Mouse (Mus musculus) gastrocnemius, adult 8-10 months (tissue): ENCODE measurements at regions not wholly inside any gene's neighbourhood (a gene's known extent, or its start where the extent isn't known, plus 50 kb on each side); places are given as distances from the start of the nearest gene placed in this dataset.

Experiments
- DNase-seq, 2 experiments: peaks; one replicate each; pipeline ENCODE4 v3.0.0; 2022; ENCODE audit warnings: low spot score in 2 of 2

GRCm38 (mm10) chr7:70756676-70757075 lies 390.1 kb upstream of the Nr2f2 start:
- DNase-seq, result no peak

- DNase-seq, result no peak
Measured at GRCm38 (mm10) chr7:70754826-70755225, 388.3 kb upstream of the Nr2f2 start.

DNA sequence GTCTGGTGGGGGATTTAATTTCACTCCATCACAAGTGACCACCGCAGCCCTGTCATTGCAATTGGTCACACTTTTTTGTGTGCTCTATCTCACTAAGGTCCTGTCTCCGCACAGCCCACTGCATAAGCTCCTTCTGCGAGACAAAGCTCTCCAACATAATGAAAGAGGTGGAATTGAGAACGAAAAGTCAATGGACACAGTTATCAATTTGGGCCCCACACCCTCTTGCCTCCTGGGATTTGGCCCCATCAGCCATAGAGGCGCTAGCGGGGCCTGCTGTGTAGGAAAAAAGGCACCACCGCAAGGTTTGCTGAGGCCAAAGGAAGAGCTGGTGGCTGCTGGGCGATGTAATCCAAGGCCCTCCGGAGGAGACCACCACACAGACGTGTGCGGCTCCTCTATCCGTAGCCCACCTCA lies 386.3 kb upstream of the Nr2f2 start:
- no peak for DNase-seq

DNA sequence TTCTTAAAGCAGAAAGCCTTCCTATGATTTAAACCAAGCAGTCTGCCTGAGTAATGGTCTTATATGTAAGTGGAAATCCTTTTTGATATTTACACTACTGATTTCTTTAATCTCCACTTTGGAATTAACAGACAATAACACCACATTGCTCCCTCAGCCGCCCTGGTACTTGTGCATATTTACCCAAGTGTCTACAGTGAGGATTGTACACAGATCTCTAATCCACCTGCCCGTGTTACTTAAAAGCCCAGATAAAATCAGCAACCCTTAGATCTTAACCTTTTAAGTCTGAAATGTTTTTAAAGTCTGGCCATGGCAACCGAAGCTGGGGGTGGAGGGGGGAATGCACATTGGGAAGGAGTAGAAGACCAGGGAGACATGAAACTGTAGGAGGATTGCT lies 382.3 kb upstream of the Nr2f2 start:
- no peak for DNase-seq

GRCm38 (mm10) chr7:70748345-70748744 lies 381.8 kb upstream of the Nr2f2 start:
- DNase-seq, result no peak

GRCm38 (mm10) chr7:70744296-70744695 lies 377.8 kb upstream of the Nr2f2 start:
- DNase-seq, result no peak

GRCm38 (mm10) chr7:70735591-70735990 lies 369.1 kb upstream of the Nr2f2 start:
- no peak for DNase-seq

- no peak for DNase-seq
Measured at GRCm38 (mm10) chr7:70733501-70733900, 367.0 kb upstream of the Nr2f2 start.

GRCm38 (mm10) chr7:70729896-70730295 lies 363.4 kb upstream of the Nr2f2 start:
- no peak for DNase-seq

DNA sequence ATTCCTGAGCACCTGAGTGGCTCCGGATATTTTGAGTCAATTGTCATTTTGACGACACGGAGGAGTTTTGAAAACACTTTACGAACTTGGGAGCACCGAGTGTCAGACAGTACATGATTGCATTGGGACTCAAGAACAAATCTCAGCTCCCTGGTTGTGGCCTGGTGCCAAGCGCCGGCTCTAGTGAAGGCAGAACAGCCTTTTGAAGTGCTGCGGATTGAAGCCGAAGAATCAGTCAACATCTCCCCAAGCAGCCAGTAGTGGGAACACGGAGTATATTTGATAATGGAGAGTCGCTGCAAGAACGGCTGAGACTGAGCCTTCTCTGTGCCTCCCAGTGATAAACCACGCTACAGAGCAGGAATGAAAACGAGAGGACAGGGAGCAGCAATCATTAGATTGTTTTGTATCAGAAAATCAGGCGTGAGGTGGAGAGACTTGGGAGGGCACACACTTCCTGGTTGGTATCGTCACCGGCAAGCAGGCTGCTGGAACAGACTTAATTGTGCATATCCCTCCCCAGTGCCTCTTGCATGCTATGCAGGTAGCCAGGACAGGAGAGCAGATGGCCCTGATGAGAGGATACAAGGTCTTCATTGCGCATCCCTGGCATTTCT lies 351.7 kb upstream of the Nr2f2 start:
- DNase-seq, result no peak

- DNase-seq, result no peak
Measured at GRCm38 (mm10) chr7:70717608-70718007, 351.1 kb upstream of the Nr2f2 start.

GRCm38 (mm10) chr7:70716811-70717458 lies 350.4 kb upstream of the Nr2f2 start:
- no peak for DNase-seq

DNA sequence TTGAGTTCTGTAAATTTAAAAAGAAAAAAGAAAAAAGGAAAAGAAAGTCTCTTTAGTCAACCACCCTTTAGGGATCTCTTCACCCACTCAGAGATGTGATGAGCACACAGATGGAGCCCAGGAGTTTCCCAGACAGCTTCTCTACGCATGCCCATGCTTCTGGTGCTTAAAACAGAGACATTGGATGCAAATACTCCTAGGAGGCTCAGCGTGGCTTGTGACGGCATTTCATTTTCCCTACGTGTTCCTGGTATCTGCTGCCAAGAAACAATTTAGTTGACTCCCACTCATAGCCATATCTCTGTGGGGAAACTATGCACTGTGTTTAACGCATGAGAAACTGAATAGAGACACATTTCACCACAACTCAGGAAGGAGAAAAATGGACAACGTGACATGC lies 345.6 kb upstream of the Nr2f2 start:
- DNase-seq, result no peak

DNA sequence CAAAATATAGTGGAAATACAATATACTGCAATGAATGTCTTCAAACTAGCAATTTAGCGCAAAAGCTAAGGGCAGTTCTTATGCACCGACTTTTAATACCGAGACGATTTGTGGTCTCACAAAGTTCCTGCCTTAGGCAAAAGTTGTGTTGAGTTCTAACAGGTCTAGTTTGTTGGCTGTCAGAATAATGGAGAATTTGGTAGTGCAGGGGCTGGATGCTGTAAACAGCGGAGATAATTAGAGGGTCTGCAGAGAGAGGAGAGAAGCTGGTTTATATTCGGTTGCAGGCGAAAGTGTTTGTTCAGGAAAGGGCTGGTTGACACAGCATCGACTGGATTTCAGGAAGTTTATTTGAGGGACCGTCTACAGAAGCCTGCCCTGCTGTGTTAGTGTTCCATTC lies 339.7 kb upstream of the Nr2f2 start:
- DNase-seq, result no peak

GRCm38 (mm10) chr7:70703784-70704183 lies 337.2 kb upstream of the Nr2f2 start:
- DNase-seq, result no peak

DNA sequence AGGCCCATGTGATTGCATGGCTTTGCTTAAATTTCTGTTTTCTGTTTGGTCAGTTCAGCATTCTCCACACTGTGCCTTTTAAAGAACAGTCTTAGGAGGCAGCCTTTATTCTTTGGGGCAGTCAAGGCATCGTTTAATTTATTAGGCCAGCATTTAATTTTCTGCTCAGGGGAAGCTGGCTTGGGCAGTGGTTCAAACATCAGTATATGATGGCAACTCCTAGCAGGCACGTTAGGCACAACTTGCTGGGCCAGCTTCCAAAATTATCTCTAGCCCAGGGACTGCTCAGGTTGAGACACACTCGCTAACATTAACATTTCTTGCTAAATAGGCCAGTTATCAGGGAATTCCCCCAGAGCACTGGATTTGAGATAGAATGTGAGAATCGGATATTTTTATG lies 333.9 kb upstream of the Nr2f2 start:
- DNase-seq, result no peak

DNA sequence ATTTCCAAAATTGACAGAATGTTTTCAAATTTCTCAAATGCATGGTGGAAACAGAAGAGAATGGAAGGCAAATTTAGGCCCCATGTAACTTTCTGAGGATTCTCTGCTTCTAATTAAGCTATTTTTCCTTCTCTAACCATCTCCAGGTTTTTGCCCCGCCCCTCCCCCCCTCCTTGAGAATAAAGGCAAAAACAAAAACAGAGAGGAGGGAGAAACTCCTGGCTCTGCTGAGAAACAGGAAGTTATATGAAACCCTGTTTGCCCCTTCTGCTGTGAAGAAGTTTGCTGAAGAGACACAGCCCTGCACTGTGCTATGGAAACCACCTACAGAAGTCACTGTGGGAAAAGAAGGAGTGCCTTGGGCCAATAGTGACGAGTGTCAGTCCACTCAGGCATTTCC lies 332.9 kb upstream of the Nr2f2 start:
- no peak for DNase-seq

DNA sequence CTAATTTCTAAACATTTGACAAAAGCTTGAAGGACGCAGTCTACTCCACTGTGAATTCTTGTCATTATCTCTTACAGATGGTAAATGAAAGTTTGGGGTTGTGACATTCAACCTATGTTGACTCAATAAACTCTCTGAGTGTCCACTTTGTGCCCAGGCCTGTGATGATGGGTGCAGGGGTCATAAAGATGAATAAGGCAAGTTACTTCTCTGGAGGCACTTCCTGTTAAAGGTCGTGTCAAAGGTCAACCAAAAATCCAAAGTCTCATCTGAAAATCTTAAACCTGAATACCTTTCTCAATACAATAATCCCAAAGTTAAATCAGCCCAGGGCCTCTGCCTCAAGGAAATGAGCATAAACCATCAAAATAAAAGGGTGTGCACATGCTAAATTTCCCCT lies 332.5 kb upstream of the Nr2f2 start:
- no peak for DNase-seq

DNA sequence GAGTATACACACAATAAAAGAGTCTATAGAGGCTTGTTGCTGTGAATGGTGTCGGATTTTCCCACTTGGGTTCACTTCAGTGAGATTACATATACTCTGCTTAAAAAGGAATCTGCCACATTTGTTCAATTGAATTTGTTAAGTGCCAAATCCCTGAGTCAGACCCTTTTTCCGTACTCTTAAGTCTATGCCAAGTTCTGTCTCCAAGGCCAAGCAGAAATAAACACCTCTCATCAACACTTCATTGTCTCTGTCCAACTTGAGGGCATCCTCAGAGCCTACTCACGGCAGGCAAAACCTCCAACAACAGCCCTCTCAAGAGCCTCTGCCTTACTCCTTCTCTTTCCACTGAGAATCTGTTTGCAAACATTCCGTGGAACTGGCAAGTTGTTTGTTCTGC lies 325.6 kb upstream of the Nr2f2 start:
- no peak for DNase-seq

DNA sequence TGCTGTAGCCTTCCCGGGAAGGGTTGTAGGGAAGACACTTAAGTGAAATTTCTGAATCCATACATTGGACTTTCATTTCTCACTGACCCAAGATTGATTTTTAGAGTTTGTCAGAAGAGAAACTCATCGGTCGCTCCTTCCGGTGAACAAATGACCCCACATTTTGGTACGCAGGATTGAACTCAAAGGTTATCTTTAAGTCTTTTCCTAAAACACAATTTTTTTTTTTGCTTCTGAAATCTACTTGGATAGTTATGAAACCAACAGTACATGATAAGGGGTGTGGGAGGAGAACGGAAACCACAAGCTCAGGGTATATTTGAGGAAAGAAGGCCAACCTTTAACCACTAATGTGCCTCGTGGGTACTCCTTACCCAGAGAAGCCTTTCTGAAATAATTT lies 324.3 kb upstream of the Nr2f2 start:
- DNase-seq, result no peak

DNA sequence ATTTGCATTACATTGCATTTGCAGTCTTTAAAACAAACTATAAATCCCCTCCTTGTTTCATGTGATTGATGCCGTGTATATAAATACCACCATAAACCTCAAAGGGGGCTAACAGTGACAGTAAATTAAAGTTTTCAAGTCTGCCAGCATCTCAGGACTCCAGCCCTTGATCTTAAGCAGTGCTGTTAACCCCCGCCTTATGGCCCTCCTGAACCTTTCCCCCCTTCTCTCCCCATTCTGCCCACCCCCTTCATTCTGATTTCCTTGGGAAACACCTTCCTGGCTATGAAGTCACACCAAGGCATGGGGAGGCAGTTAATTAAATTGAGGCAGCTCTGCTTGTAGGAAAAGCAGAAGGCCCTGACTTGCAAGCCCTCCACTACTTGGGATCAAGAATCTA lies 302.5 kb upstream of the Nr2f2 start:
- no peak for DNase-seq

GRCm38 (mm10) chr7:70660162-70660561 lies 293.6 kb upstream of the Nr2f2 start:
- DNase-seq, result no peak

DNA sequence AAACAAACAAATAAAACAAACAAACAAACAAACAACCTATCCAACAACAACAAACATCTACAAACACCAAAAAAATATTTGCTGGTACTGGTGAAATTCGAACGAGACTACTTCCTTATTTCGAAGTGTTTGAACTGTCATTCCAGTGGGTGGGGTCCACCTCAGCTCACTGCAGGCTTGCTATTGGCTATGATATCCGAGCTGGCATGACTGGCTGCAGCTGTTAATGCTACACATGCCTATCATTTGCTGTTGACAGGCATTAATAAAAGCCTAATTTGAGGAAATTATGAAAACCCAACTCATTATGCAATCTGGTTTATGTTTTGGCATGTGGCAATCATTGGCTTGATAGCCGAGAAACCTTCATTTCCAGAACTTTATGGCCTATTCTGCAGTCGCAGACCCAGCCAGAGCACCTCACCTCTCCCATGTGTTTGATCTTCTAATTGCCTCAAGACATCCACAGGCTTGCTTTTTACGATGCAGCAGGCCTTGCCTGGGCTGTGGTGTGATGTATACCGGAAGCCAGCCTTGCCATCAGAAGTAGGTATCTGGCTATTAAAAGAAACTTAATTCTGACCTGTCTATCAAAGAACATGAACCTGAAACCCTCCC lies 283.3 kb upstream of the Nr2f2 start:
- no peak for DNase-seq
